Mouse (Mus musculus): Measurements from ENCODE around the gene Zfp280c. TPM values are rescaled to one million over a fixed set of nuclear protein-coding genes. Genes with fewer than 3 reads are reported as not detected.

Gene Zfp280c
- polyA plus RNA-seq, 1 experiment from 2014 or later: 19.7 TPM

DNA sequence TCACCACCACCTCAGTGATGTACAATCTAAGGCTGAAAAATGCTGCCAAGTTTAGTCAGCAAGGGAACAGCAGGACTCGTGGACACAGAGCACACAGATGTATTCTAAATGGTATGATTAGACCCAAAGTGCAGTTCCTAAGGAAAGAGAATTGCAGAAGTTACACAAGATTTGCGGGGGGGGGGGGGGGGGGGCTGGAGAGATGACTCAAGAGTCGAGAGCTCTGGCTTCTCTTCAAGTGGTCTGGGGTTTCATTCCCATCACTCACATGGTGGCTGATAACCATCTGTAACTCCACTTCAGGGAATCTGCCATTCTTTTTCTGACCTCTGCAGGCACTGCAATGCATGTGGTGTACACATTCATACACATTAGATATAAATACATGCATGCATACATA, 67.9 kb downstream of the Zfp280c start:
- H3K27me3 ChIP-seq: no peaks in the 10 kb centered on the region
- no peak overlapping the region for H3K9ac ChIP-seq (replicated peaks)
- no peaks in the 10 kb centered on the region for H3K4me1 ChIP-seq (replicated peaks)
- no peak for ATAC-seq (ENCODE audit: insufficient number of reproducible peaks, insufficient read depth, low FRiP score, low TSS enrichment, low read depth)
- no peaks in the 10 kb centered on the region for H3K36me3 ChIP-seq
- WGBS: 63% methylated on average over 2 of the region's 3 CpGs
- H3K27ac ChIP-seq: no peak overlapping the region
- H3K4me3 ChIP-seq (replicated peaks): no peak overlapping the region
- H3K9me3 ChIP-seq: no peaks in the 10 kb centered on the region
- H3K4me2 ChIP-seq: no peak overlapping the region

DNA sequence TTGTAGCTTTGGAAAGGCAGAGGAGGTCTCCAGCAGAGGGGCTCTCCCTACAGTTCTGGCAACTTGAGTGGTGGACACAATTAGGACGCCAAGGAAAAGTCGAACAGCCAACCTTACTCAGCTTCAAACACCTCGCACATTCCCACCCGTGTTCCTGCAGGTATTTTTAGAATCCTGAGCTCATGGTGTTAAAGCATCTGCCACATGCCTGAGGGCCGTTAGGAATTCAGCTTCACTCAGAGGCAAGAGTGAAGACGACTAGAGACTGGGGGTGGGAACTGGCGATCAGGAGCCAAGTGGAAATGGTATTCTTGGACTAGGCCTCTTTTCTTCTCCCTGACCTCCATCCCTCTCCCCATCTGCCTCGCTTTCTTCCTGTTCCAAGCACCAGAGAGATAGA, 68.4 kb downstream of the Zfp280c start:
- Histone ChIP-seq H3K4me1 (replicated peaks) (no peaks in the 10 kb centered on the region), H3K9ac (replicated peaks) (no peak overlapping the region), H3K4me3 (replicated peaks) (no peak overlapping the region), H3K36me3 (no peaks in the 10 kb centered on the region), H3K27me3 (no peaks in the 10 kb centered on the region), H3K27ac (no peak overlapping the region), H3K4me2 (no peak overlapping the region), H3K9me3 (no peaks in the 10 kb centered on the region)
- WGBS: 57% methylated on average over 8 of the region's 8 CpGs
- ATAC-seq (ENCODE audit: insufficient number of reproducible peaks, insufficient read depth, low FRiP score, low TSS enrichment, low read depth): no peak

DNA sequence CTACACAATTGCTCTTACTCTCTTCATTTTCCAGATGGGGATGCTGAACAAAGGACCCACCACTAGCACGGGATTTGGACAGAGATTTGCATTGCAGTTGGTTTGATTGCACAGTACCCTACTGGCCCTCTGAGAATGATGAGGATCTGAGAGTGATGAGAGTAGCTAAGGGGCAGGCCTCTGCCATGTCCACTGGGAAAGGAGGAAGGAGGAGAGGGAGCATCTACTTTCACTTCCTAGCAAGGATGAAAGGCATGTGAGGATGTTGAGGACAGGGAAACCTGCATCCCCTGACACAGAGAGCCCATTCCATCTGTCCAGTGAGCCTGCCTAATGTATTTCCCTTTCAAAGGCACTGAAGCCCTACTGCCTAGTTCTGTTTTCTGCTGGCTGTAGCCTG, 69.0 kb downstream of the Zfp280c start:
- no peaks in the 10 kb centered on the region for H3K36me3 ChIP-seq
- WGBS: 71% methylated on average over 1 of the region's 1 CpGs
- no peak for ATAC-seq (ENCODE audit: insufficient number of reproducible peaks, insufficient read depth, low FRiP score, low TSS enrichment, low read depth)
- 0 out of 2 replicates have a peak, but pooled peaks cover 2% of the 10 kb centered on the region for H3K27me3 ChIP-seq
- H3K4me3 ChIP-seq (replicated peaks): no peak overlapping the region
- H3K4me2 ChIP-seq: no peak overlapping the region
- no peaks in the 10 kb centered on the region for H3K4me1 ChIP-seq (replicated peaks)
- no peaks in the 10 kb centered on the region for H3K9me3 ChIP-seq
- H3K9ac ChIP-seq (replicated peaks): no peak overlapping the region
- no peak overlapping the region for H3K27ac ChIP-seq

DNA sequence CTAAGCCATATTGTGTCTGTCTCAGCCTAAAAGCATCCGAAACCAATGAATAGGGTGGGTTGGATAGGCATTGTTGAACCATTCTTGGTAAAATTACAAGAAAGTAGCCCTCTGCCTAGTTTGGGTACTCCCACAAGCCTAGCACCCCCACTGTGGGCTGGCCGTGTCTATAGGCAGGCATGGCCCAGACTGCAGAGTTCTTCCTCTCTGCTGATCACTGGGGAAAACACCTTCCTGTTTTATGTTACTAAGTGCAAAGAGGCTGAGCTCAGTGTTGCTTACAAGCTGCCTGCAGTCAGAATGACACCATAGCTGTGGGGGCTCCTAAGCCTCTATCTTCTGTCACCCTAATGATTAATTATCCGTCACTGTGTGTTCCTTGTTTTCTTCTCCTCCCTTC, 70.8 kb downstream of the Zfp280c start:
- Histone ChIP-seq H3K9me3 (no peaks in the 10 kb centered on the region), H3K36me3 (no peaks in the 10 kb centered on the region), H3K27ac (no peak overlapping the region), H3K27me3 (0 out of 2 replicates have a peak, but pooled peaks cover 2% of the 10 kb centered on the region), H3K9ac (replicated peaks) (no peak overlapping the region), H3K4me1 (replicated peaks) (no peaks in the 10 kb centered on the region), H3K4me3 (replicated peaks) (no peak overlapping the region), H3K4me2 (no peak overlapping the region)
- 67% methylated on average over 3 of the region's 3 CpGs for WGBS
- no peak for ATAC-seq (ENCODE audit: insufficient number of reproducible peaks, insufficient read depth, low FRiP score, low TSS enrichment, low read depth)

DNA sequence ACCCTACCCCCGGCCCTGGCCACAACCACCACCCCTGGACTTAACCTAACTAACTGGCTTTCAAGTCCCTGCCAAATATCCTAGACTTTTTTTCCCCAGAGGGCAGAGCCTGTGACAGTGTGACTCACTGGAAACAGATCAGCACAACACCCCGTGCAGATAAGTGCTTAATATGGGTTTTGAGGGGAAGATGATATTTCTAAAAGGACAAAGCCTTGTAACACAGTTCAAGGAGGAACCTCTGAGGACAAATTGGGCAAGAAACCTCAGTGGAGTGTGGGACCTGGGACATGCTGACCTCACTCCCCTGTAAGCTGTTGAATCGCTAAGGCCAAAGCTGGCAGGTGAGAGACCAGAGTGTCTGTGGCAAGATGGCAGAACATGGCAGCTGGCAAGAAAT, 72.7 kb downstream of the Zfp280c start:
- H3K36me3 ChIP-seq: no peaks in the 10 kb centered on the region
- H3K9ac ChIP-seq (replicated peaks): no peak overlapping the region
- H3K27ac ChIP-seq: no peak overlapping the region
- no peaks in the 10 kb centered on the region for H3K4me1 ChIP-seq (replicated peaks)
- ATAC-seq (ENCODE audit: insufficient number of reproducible peaks, insufficient read depth, low FRiP score, low TSS enrichment, low read depth): no peak
- H3K4me3 ChIP-seq (replicated peaks): no peak overlapping the region
- no peaks in the 10 kb centered on the region for H3K9me3 ChIP-seq
- H3K27me3 ChIP-seq: 0 out of 2 replicates have a peak, but pooled peaks cover 2% of the 10 kb centered on the region
- 85% methylated on average over 3 of the region's 3 CpGs for WGBS
- H3K4me2 ChIP-seq: no peak overlapping the region

DNA sequence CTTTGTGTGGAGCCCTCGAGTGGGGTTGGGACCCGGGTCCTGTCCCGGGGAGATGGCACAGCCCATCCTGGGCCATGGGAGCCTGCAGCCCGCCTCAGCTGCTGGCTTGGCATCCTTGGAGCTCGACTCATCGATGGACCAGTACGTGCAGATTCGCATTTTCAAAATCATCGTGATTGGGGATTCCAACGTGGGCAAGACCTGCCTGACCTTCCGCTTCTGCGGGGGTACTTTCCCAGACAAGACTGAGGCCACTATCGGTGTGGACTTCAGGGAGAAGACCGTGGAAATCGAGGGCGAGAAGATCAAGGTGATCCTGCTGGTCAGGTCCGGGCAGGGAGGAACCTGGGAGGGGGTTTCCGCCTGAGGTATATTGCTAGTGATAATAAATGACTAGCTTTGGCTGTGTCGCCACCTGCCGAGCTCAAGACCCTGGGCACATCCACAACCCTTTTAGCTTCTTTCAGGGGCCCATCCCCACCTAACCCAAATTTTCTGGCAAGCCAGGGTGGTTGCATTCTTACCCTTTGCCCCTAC, 74.7 kb downstream of the Zfp280c start:
- H3K27me3 ChIP-seq: 0 out of 2 replicates have a peak, but pooled peaks cover 2% of the 10 kb centered on the region
- peak overlapping the region; percentile 69 for H3K4me2 ChIP-seq
- H3K36me3 ChIP-seq: no peaks in the 10 kb centered on the region
- no peak overlapping the region for H3K27ac ChIP-seq
- WGBS: 24% methylated on average over 20 of the region's 20 CpGs
- peak overlapping the region; percentile 57 for H3K9ac ChIP-seq (replicated peaks)
- peak overlapping the region; percentile 49 for H3K4me3 ChIP-seq (replicated peaks)
- H3K4me1 ChIP-seq (replicated peaks): no peaks in the 10 kb centered on the region
- no peaks in the 10 kb centered on the region for H3K9me3 ChIP-seq
- 0 out of 2 replicates have a peak, but pooled peaks have one; percentile 24 for ATAC-seq (ENCODE audit: insufficient number of reproducible peaks, insufficient read depth, low FRiP score, low TSS enrichment, low read depth)

DNA sequence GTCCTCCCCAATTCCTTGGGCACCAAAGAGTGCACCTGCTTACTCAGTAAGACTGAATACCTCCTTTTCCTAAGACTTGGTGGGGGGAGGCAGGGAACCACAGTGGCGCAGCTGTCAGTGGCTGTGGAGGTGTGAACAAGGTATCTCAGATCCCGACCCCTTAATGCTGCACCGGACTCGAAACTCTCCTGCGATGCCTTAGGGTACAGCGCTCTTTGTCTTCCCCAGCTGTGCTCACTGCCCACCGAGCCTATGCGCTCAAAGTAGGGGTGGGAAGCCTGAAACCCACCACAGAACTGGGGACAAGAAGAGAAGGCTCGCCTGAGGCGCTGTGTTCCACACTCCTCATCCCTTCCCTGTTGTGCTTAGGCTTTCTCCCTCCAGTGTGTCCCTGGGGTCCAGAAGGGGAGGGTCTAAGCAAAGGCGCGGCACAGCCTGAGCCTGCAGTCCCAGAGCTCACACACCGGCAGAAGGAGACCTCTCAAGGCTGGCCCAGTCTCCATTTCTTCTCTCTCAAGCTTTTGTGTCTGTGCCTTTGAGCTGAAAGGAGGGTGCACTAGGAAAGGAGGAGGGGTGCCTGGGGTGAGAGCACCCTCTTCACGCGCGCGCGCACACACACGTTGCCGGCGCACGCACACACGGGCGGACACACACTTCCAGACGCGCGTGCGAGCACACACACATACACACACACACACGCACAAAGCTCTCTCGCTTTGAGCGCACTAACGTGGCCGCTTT, 75.3 kb downstream of the Zfp280c start, which contains the start of gene Rab33a:
Gene Rab33a (plus strand): TSS at position 478 of the 741 bp plus-strand sequence.
- Histone ChIP-seq H3K9ac (replicated peaks) (peak within 1 kb of the TSS; percentile 57), H3K27ac (no peak within 1 kb of the TSS), H3K4me2 (peak within 1 kb of the TSS; percentile 69), H3K4me1 (replicated peaks) (no peaks in the 10 kb centered on the region), H3K4me3 (replicated peaks) (peak within 1 kb of the TSS; percentile 49), H3K9me3 (no peaks in the 10 kb centered on the region), H3K36me3 (no peaks in the 10 kb centered on the region), H3K27me3 (0 out of 2 replicates have a peak, but pooled peaks cover 2% of the 10 kb centered on the region)
- ATAC-seq (ENCODE audit: insufficient number of reproducible peaks, insufficient read depth, low FRiP score, low TSS enrichment, low read depth): peak; percentile 56; the same call in 1 of the 2 replicates
- WGBS: 17% methylated on average over 33 of the region's 33 CpGs

DNA sequence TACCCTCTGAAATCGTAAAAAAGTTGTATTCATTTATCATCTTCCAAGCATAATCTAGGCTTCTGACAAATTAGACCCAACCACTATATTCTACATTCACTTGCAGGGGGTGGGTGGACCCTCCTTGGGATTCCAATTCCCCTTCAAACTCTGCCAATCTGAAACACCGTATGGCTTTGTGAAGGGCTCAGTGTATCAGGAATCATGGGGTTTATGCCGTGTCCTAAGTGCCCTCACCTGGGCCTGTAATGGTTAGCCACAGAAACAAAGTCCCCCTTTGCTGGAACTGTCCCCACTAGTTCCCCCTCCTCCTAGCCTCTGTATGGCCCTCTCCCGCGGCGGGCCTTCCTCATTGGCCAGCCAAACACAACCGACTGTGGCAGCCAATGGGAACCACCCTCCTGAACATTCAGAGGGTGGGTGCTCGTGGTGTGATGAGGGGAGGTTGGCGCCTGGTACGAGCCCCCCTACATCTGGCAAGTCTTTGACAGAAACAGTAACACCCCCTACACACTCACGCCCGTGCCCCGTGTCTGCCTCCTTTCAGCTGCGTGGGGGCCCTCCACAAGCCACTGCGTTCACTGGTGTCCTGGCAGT, 76.0 kb downstream of the Zfp280c start:
- ATAC-seq (ENCODE audit: insufficient number of reproducible peaks, insufficient read depth, low FRiP score, low TSS enrichment, low read depth): peak; percentile 72
- peak overlapping the region; percentile 69 for H3K4me2 ChIP-seq
- H3K4me3 ChIP-seq (replicated peaks): peak overlapping the region; percentile 49
- no peaks in the 10 kb centered on the region for H3K9me3 ChIP-seq
- H3K4me1 ChIP-seq (replicated peaks): no peaks in the 10 kb centered on the region
- H3K9ac ChIP-seq (replicated peaks): peak overlapping the region; percentile 57; the same call in 1 of the 2 replicates
- 0 out of 2 replicates have a peak, but pooled peaks cover 2% of the 10 kb centered on the region for H3K27me3 ChIP-seq
- no peak overlapping the region for H3K27ac ChIP-seq
- H3K36me3 ChIP-seq: no peaks in the 10 kb centered on the region
- 25% methylated on average over 15 of the region's 15 CpGs for WGBS

DNA sequence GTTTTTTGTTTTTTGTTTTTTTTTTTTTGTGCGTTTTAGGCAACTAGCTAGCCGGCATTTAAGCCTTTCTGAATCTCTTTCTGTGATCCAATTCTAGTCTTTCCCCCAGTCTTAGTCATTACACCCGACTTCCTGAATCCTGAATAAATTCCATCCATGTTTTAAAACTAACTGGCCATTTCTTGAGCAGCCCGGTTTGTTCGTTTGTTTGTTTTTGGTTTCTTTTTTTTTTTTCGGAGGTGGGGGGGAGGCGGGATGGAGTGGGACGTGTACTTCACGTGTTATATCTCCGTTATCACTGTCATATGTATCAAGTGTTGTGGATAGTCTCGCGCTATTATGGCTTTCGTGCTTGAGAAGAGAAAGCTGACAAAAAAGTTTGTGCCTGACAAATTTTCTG, 80.5 kb downstream of the Zfp280c start:
- peaks cover 5% of the 10 kb centered on the region; the same call in 1 of the 2 replicates for H3K4me1 ChIP-seq (replicated peaks)
- H3K9ac ChIP-seq (replicated peaks): no peak overlapping the region
- H3K4me2 ChIP-seq: peak overlapping the region; percentile 60
- no peaks in the 10 kb centered on the region for H3K9me3 ChIP-seq
- no peaks in the 10 kb centered on the region for H3K27me3 ChIP-seq
- peak overlapping the region; percentile 52 for H3K4me3 ChIP-seq (replicated peaks)
- no peaks in the 10 kb centered on the region for H3K36me3 ChIP-seq
- 19% methylated on average over 13 of the region's 13 CpGs for WGBS
- no peak overlapping the region for H3K27ac ChIP-seq
- ATAC-seq (ENCODE audit: insufficient number of reproducible peaks, insufficient read depth, low FRiP score, low TSS enrichment, low read depth): no peak

DNA sequence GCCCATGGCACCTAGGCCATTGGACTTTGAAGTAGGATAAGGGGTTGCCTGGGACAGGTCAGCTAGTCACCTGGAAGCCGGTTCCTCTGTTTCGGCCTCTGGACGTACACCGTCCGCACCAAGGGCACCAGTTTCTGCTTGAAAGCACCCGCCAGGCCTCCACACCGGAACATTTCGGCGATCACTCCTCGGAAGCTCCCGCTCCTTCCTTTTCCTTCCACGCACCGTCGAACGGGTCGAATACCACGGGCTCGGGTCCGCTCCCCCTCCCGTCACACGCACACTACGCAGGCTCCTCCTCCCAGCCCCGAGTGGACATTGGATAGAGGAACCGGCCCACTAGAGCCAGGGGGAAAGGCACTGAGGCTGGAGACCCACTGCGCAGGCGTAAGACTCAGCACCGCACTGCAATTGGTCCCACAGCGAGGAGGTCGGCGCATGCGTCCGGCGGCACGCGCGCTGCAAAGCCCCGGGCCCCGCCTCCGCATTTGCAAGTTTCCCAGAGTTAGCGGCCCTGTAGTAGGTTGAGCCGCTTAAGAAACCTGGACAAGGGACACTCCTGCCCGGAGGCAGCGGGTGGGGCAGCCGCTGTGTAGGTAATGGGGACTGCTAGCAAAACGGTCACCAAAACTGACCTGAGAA, 81.0 kb downstream of the Zfp280c start, which contains the start of gene Aifm1:
Gene Aifm1 (minus strand): TSS at position 398 of the 642 bp plus-strand sequence.
- WGBS: 22% methylated on average over 45 of the region's 45 CpGs
- no peaks in the 10 kb centered on the region for H3K9me3 ChIP-seq
- 0 out of 2 replicates have a peak within 1 kb of the TSS, but pooled peaks have one; percentile 29 for H3K27ac ChIP-seq
- peak within 1 kb of the TSS; percentile 52 for H3K4me3 ChIP-seq (replicated peaks)
- peak within 1 kb of the TSS; percentile 60 for H3K4me2 ChIP-seq
- H3K9ac ChIP-seq (replicated peaks): peak within 1 kb of the TSS; percentile 60
- peaks cover 5% of the 10 kb centered on the region; the same call in 1 of the 2 replicates for H3K4me1 ChIP-seq (replicated peaks)
- H3K27me3 ChIP-seq: no peaks in the 10 kb centered on the region
- ATAC-seq (ENCODE audit: insufficient number of reproducible peaks, insufficient read depth, low FRiP score, low TSS enrichment, low read depth): peak; percentile 99
- H3K36me3 ChIP-seq: no peaks in the 10 kb centered on the region

DNA sequence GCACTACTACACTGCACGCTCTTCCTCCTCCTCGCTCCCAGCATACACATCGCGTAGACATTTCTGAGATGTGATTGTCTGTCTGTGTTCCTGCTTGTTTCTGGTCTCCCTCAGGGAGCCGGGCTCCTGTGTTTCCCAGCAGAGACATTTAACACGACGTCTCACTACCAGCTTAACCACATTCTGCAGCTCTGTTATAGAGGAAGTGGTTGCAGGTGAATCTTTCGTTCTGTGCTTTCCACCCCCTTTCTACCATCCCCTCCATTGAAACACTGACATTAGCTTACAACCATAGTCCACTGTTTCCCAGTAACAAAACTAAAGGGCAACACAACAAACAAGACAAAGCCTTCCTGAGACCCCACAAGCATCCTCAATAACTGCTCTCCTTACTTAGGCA, 100.5 kb downstream of the Zfp280c start:
- Histone ChIP-seq H3K9me3 (no peaks in the 10 kb centered on the region), H3K4me2 (no peak overlapping the region), H3K9ac (replicated peaks) (no peak overlapping the region), H3K4me1 (replicated peaks) (no peaks in the 10 kb centered on the region), H3K27me3 (no peaks in the 10 kb centered on the region), H3K36me3 (peaks cover 44% of the 10 kb centered on the region), H3K27ac (no peak overlapping the region), H3K4me3 (replicated peaks) (no peak overlapping the region)
- WGBS: 93% methylated on average over 8 of the region's 8 CpGs
- no peak for ATAC-seq (ENCODE audit: insufficient number of reproducible peaks, insufficient read depth, low FRiP score, low TSS enrichment, low read depth)
